Mouse (Mus musculus) spleen, adult 2 months (tissue): ENCODE data around the gene Atp8b5. TPM values are rescaled to one million over a fixed set of nuclear protein-coding genes. Genes with fewer than 3 reads are reported as not detected.

Source experiments
- DNase-seq, 2 experiments: peaks; one replicate each; pipeline versions ENCODE4 v3.0.0 to v3.0.0-alpha.2; 2012 to 2021; ENCODE audit warnings: low spot score in 2 of 2, low read depth in 1 of 2
- H3K27ac ChIP-seq: fragments of 200-500 bp; 2 replicates; pipeline ENCODE4 v1.5.1; 2012; ENCODE audit warnings: low read length, inconsistent platforms; ENCODE audit not compliant: insufficient read depth
- H3K27me3 ChIP-seq: fragments of 200-500 bp; 2 replicates; pipeline ENCODE4 v1.6.1; 2012; ENCODE audit warnings: mild to moderate bottlenecking, moderate library complexity, low read length, inconsistent platforms; ENCODE audit not compliant: control insufficient read depth, insufficient read depth
- H3K36me3 ChIP-seq: fragments of 200-500 bp; 2 replicates; pipeline ENCODE4 v1.6.1; 2012; ENCODE audit warnings: mild to moderate bottlenecking, low read length, inconsistent platforms; ENCODE audit not compliant: control insufficient read depth, insufficient read depth
- H3K4me1 ChIP-seq: fragments of 200-500 bp; 2 replicates; pipeline ENCODE4 v1.6.1; 2011; ENCODE audit warnings: inconsistent platforms; ENCODE audit not compliant: control insufficient read depth, insufficient read depth, insufficient read length
- H3K4me3 ChIP-seq: fragments of 200-500 bp; 2 replicates; pipeline ENCODE4 v1.5.1; 2011; ENCODE audit warnings: mild to moderate bottlenecking, inconsistent platforms; ENCODE audit not compliant: insufficient read depth, insufficient read length; ENCODE audit errors: extremely low read depth
- CTCF ChIP-seq: fragments of 200-500 bp; IDR thresholded peaks from 2 replicates; pipeline ENCODE4 v1.5.1; 2011; ENCODE audit warnings: mild to moderate bottlenecking, inconsistent platforms; ENCODE audit not compliant: insufficient read depth, insufficient read length, insufficient replicate concordance; ENCODE audit errors: extremely low read depth
- POLR2A ChIP-seq: fragments of 200-500 bp; IDR thresholded peaks from 2 replicates; pipeline ENCODE4 v1.6.1; 2011; ENCODE audit warnings: low read depth, low read length, inconsistent platforms
- WGBS: fragments of 180-500 bp; shearing (Covaris S2); methylation state at CpG from one replicate; pipeline ENCODE4 v1.1.7; 2018; 5-methylcytosine and 5-hydroxymethylcytosine counted together
- polyA plus RNA-seq: library from polyadenylated mRNA; depleted of rRNA; stranded (reverse); fragments of >200 nt; gene quantifications from 2 replicates; pipeline ENCODE4 v1.2.3, GENCODE M21; 2012

Atp8b5 gene
- polyA plus RNA-seq, 1 experiment, result 0.06 TPM

DNA sequence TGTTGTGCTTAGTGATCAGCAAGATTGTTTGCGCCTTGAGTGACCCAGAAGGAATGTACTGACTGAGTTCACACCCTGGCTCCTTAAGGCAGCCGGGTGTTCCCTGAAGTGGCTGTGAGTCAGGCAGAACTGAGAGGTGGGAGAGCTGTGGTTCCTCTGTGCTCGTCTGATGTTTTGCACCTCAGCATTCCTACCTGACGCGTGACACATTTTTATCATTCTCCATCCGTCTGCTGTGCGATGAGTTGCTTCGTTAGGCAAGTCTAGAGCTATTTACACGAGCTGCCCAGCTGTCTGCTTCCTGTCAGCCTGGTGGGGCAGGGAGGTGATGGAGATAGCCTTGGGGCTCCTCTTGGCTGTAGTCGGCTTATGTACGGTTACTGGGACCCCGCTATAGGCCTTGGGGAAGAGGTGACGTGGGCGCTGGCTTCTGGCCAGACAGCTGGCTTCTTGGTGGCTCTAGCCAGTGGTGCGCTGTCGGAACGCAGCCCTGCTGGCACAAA lies 131.9 kb downstream of the Atp8b5 start:
- no peaks in the 10 kb centered on the region for H3K4me1 ChIP-seq
- H3K27ac ChIP-seq, result peak overlapping the region; percentile 52; the same call in 1 of the 2 replicates
- no peak for TF ChIP-seq CTCF
- no peak for TF ChIP-seq POLR2A
- no peaks in the 10 kb centered on the region for H3K36me3 ChIP-seq
- no peak overlapping the region for H3K4me3 ChIP-seq
- no peaks in the 10 kb centered on the region for H3K27me3 ChIP-seq
- no peak for DNase-seq
- WGBS, result 72% methylated on average over 17 of the region's 17 CpGs

DNA sequence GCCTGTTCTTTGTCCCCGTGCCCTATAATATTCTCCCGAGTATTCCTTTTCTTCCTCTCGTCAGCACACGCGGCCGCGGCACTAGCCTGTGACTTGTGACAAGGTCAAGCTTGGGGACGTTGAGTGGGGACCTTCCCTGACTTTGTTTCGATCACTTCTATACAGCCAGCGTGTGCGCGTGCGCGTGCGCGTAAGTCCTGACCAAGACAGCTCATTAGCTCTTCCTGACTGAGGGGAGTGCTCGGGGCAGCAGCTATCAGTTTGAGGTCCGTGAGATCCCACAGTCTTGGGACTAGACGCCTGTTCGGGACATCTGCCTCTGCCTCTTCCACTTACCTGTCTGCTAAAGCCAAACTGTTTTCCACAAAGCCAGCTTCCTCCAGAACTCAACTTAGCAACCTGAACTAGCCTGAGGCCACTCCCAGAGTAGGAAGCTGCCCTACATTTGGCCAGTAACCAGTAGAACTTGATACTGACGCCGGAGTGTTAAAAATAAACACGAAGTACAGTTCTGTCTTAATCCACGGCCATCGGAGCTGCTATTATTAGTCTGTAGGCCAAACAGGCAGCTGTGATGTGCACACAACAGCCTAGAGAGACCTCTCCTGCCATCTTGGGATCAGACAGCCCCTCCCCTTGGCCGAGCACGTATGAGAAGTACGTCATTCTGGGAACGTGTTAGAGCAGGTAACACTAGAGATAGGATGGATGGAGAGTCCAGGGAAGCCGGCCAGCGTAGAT lies 132.6 kb downstream of the Atp8b5 start:
- Histone ChIP-seq H3K27me3 (no peaks in the 10 kb centered on the region), H3K27ac (peak overlapping the region; percentile 52), H3K4me1 (no peaks in the 10 kb centered on the region), H3K4me3 (no peak overlapping the region), H3K36me3 (no peaks in the 10 kb centered on the region)
- TF ChIP-seq CTCF, result no peak
- no peak for TF ChIP-seq POLR2A
- 82% methylated on average over 31 of the region's 31 CpGs for WGBS
- no peak for DNase-seq

DNA sequence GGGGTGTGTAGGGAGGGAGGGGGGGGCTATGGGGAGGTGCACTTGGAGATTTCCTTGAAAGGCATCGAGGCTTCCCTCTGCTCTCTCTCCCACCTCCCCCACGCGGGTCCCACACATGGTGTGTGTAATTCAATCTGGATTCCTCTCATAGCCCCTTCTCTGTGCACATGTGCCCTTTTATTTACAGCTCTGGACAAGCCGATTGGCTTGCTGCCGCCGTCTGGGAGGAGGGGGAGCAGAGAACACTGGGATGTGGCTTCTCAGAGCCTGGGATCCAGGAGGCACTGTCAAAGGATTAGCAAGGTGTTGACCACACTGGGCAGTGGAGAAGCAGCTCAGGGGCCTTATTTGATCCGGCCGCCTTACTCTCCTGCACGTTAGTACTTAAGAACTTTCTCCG lies 134.0 kb downstream of the Atp8b5 start:
- 72% methylated on average over 10 of the region's 10 CpGs for WGBS
- Histone ChIP-seq H3K4me3 (no peak overlapping the region), H3K27me3 (no peaks in the 10 kb centered on the region), H3K27ac (no peak overlapping the region), H3K4me1 (no peaks in the 10 kb centered on the region), H3K36me3 (no peaks in the 10 kb centered on the region)
- TF ChIP-seq CTCF, result no peak
- TF ChIP-seq POLR2A, result no peak
- no peak for DNase-seq

DNA sequence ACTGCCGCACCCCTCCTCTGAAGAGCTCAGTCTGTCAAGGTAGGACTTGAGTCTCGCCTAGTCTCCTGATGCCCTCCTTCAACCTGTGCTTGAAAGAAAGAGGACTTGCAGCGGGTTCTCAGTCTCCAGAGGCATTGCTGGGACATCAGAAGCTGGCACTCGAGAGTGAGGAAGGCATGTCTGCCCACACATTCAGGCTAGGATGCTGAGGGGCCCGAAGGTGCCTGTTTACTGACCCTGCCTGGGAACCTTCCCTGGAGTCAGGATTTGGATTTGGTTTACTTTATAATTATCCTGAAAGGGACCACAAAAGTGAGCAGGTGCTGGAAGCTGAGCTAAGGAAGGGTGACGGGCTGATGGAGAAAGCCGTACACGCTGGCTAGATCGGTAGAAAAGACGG lies 134.5 kb downstream of the Atp8b5 start:
- Histone ChIP-seq H3K4me3 (no peak overlapping the region), H3K4me1 (no peaks in the 10 kb centered on the region), H3K27me3 (no peaks in the 10 kb centered on the region), H3K36me3 (no peaks in the 10 kb centered on the region), H3K27ac (no peak overlapping the region)
- no peak for DNase-seq
- WGBS, result 91% methylated on average over 10 of the region's 10 CpGs
- TF ChIP-seq POLR2A (no peak), CTCF (no peak)

DNA sequence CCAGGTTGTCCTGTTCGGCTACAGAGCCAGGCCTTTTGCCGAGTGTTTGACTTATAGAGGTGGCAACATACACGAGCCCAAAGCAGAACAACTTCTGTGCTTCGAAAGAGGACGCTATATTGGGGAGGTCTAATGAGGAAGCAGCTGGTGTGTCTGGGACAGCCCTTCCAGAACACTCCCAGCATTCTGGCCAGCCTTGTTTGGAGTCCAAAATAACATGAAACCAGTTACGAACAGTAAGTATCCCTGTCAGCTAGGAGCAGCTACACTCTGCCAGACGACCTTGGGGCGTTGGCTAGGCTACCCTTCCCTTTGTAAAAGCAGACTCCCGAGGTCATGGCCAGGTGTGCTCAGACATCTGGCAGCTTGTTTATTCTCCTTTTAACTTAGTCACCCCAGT lies 135.3 kb downstream of the Atp8b5 start:
- H3K27me3 ChIP-seq, result no peaks in the 10 kb centered on the region
- WGBS, result 52% methylated on average over 9 of the region's 9 CpGs
- no peak for TF ChIP-seq CTCF
- no peak for TF ChIP-seq POLR2A
- no peak for DNase-seq
- peak overlapping the region; percentile 3; the same call in 1 of the 2 replicates for H3K27ac ChIP-seq
- H3K4me1 ChIP-seq, result no peaks in the 10 kb centered on the region
- no peak overlapping the region for H3K4me3 ChIP-seq
- no peaks in the 10 kb centered on the region for H3K36me3 ChIP-seq

DNA sequence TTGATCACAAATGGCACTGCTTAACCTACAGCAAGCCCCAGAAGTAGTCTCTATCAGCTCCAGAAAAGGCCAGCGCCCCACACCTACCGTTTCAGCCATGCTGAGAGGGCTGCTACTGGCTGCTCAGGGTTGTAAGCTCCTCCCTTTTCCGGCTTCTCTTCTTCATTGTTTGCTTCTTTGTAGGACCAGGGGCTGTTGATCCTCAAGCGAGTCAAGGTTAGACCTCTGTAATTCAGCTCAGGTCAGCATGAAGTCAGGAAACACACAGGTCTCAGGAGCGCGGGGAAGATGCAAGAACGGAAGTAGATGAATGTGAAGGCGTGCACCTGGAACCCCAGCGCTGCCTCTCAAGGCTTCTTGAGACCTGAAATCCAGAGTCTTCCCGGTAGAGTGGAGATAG lies 137.7 kb downstream of the Atp8b5 start:
- 91% methylated on average over 10 of the region's 10 CpGs for WGBS
- H3K36me3 ChIP-seq, result no peaks in the 10 kb centered on the region
- TF ChIP-seq POLR2A (no peak), CTCF (no peak)

DNA sequence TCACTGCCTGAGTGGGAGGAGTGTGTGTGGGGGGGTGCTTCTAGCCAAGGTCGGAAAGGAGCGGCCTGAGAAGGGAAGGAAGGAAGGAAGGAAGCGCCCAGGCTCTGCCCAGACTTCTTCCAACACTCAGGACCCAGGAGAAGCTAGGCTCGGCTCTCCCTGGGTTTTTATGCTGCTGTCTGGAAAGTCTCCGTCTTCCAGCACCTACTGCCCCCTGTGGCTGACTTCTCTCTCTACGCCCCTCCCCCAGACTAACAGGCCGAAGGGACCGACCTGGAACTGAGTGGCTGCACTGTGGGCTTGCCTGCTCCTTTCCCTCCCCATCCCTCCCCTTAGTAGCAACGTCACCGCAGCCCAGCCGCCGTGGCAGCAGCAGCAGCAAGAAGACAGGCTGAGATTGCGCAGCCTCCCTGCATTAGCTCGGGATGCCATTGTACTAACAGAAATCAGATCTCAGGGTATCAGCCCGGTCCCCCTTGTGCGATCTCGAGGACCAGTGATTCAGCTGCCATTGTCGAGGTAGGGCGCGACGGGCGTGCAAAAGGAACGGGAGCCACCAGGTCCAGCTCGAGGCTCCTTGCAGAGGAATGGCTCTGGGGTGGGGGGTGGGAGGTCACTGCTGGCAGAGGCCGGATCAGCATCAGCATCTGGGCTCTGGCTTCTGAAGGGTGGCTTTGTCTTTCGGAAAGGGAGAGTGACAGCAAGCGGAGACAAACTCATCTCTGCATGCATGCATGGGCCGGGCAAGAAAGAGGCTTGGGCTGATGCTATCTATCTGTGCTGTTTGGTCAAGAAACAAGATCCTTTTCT lies 139.4 kb downstream of the Atp8b5 start:
- Histone ChIP-seq H3K4me1 (no peaks in the 10 kb centered on the region), H3K27me3 (no peaks in the 10 kb centered on the region), H3K4me3 (peak overlapping the region; percentile 29; the same call in 1 of the 2 replicates), H3K27ac (peak overlapping the region; percentile 58), H3K36me3 (no peaks in the 10 kb centered on the region)
- WGBS, result 12% methylated on average over 28 of the region's 28 CpGs
- no peak for DNase-seq
- TF ChIP-seq CTCF (no peak), POLR2A (no peak)

More for the DNA sequence above, 137.7 kb downstream of the Atp8b5 start:
- Histone ChIP-seq H3K27ac (no peak overlapping the region), H3K27me3 (no peaks in the 10 kb centered on the region), H3K4me1 (no peaks in the 10 kb centered on the region), H3K4me3 (no peak overlapping the region)
- no peak for DNase-seq
